Mouse (Mus musculus) stomach, postnatal 0 days (tissue): ENCODE measurements around the gene Retreg1. TPM values are rescaled to one million over a fixed set of nuclear protein-coding genes. Genes with fewer than 3 reads are reported as not detected.
A peak's percentile ranks its signal among the peaks of the same experiment; 100 is the strongest.

Source experiments
- ATAC-seq: fragments of 200-750 bp; cut with Nextera tagmentation; 2 replicates; pipeline ENCODE4 v1.8.0; 2017; ENCODE audit not compliant: low FRiP score, low TSS enrichment
- DNase-seq: peaks from one replicate; pipeline ENCODE4 v3.0.0-alpha.2; 2016; ENCODE audit warnings: low spot score
- H3K27ac ChIP-seq: fragments of 300-500 bp; sonication (generic); replicated peaks from 2 replicates; pipeline ENCODE4 v1.5.1; 2014; ENCODE audit warnings: mild to moderate bottlenecking, control low read depth
- H3K27me3 ChIP-seq: fragments of 300-500 bp; sonication (generic); 2 replicates; pipeline ENCODE4 v1.6.1; 2014; ENCODE audit warnings: low read length; ENCODE audit not compliant: control insufficient read depth, insufficient read depth
- H3K36me3 ChIP-seq: fragments of 300-500 bp; sonication (generic); 2 replicates; pipeline ENCODE4 v1.6.1; 2014; ENCODE audit warnings: low read length, mixed read lengths; ENCODE audit not compliant: control insufficient read depth, insufficient read depth
- H3K4me1 ChIP-seq: fragments of 300-500 bp; sonication (generic); replicated peaks from 2 replicates; pipeline ENCODE4 v1.6.1; 2014; ENCODE audit warnings: antibody characterized with exemption; ENCODE audit not compliant: control insufficient read depth, insufficient read depth
- H3K4me2 ChIP-seq: fragments of 300-500 bp; sonication (generic); replicated peaks from 2 replicates; pipeline ENCODE4 v1.6.1; 2014; ENCODE audit warnings: low read depth, mild to moderate bottlenecking, control low read depth, moderate library complexity
- H3K4me3 ChIP-seq: fragments of 300-500 bp; sonication (generic); 2 replicates; pipeline ENCODE4 v1.5.1; 2014; ENCODE audit warnings: low read depth, low read length, control low read depth
- H3K9ac ChIP-seq: fragments of 300-500 bp; sonication (generic); 2 replicates; pipeline ENCODE4 v1.6.1; 2014; ENCODE audit warnings: mild to moderate bottlenecking, low read length, control low read depth, mixed read lengths
- H3K9me3 ChIP-seq: fragments of 300-500 bp; sonication (generic); 2 replicates; pipeline ENCODE4 v1.6.1; 2016; ENCODE audit warnings: low read length; ENCODE audit not compliant: control insufficient read depth
- CTCF ChIP-seq: IDR thresholded peaks from 2 replicates; pipeline ENCODE4 v1.5.1; 2016; ENCODE audit warnings: antibody characterized with exemption, low read depth, mild to moderate bottlenecking, moderate library complexity
- EP300 ChIP-seq: optimal IDR thresholded peaks from 2 replicates; pipeline ENCODE3; 2016; ENCODE audit warnings: antibody characterized with exemption
- WGBS: fragments of 180-500 bp; shearing (Covaris S2); extraction: QIAGEN DNeasy Blood & Tissue Kit; methylation state at CpG from one replicate; pipeline ENCODE4 v1.1.7; 2014; 5-methylcytosine and 5-hydroxymethylcytosine counted together
- polyA plus RNA-seq: library from polyadenylated mRNA; unstranded; fragments of >200 nt; fragmentation: Nextera tagmentation; extraction: Ambion mirVana; gene quantifications from 2 replicates; pipeline ENCODE4 v1.2.1, GENCODE M21; 2015

Retreg1 gene
- polyA plus RNA-seq, 1 experiment from 2014 or later: 32.8 TPM

- H3K9me3 ChIP-seq: no peaks in the 10 kb centered on the region
- ATAC-seq: no peak
- H3K9ac ChIP-seq: no peak overlapping the region
- TF ChIP-seq CTCF (no peak), EP300 (no peak)
- H3K4me1 ChIP-seq: no peaks in the 10 kb centered on the region
- H3K4me2 ChIP-seq: no peak overlapping the region
- H3K27me3 ChIP-seq: no peaks in the 10 kb centered on the region
- no peaks in the 10 kb centered on the region for H3K36me3 ChIP-seq
- no peak for DNase-seq
- no peak overlapping the region for H3K27ac ChIP-seq
- 89% methylated on average over 7 of the region's 7 CpGs for WGBS
- H3K4me3 ChIP-seq: no peak overlapping the region
Measured at GRCm38 (mm10) chr15:25946482-25946881, 103.5 kb downstream of the Retreg1 start.

DNA sequence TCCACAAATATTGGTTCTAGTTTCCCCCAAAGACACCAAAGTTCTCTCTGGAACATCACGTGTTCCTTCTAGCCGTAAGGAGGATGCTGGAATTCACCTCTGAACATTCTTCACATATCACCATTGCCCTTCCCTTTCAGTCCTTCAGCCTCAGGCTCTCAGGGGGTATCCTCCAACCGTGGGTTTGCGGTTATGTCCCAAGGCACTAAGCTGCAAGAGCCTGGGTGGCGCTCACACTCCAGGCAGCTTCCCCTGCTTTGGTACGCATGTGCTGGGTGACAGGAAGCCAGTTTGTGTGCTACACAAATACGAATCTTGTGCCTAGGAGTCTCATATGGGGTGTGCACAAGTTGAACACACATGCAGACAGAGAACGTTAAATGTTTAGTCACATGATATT lies 104.4 kb downstream of the Retreg1 start:
- Histone ChIP-seq H3K9me3 (no peaks in the 10 kb centered on the region), H3K27me3 (no peaks in the 10 kb centered on the region), H3K36me3 (no peaks in the 10 kb centered on the region), H3K4me1 (no peaks in the 10 kb centered on the region), H3K4me3 (no peak overlapping the region), H3K9ac (no peak overlapping the region), H3K4me2 (no peak overlapping the region), H3K27ac (no peak overlapping the region)
- ATAC-seq (no peak), DNase-seq (no peak)
- 77% methylated on average over 8 of the region's 8 CpGs for WGBS
- TF ChIP-seq CTCF: no peak

DNA sequence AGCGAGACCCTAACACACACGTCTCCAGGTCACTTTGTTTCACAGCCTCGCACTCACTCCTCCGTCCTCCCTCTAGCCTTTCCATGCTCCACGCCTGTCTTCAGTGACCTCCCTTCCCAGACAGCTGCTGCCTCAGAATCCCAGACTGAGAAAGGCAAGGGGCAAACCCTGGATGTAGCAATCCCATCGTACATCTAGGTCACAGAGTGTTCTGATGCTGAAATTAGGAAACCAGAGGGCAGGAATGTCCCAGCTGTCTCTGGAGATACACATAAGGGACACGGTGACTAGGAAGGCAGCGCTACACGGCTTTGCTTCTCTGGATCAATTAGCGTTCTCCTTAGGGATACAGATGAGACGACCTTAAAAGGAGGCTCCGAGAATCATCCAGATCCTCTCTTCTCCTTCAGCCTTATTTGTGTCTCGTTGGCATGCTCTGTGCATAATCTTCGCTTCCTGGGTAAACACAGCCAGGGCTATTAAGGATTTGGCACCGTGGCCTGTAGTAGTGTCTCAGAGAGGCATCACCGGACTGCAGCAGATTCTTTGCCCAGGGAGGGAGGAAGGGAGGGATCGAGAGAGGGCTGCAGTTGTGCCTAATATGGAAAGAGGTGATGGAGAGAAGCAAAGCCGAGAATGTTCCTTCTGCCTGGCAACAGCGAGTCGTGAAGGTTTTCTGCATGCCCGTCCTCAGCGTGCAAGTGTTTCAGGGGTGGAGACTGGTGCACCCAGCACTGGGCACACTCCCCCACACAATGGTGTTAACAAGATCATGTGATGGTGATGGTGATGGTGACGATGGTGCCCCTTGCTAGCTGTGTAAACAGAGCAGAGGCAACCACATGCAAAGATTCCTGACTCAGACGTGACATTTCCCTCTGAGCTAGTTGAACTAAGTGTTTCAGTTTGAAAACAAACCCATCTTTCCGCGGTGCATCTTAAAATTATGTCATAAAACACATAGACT lies 105.6 kb downstream of the Retreg1 start:
- Histone ChIP-seq H3K4me1 (no peaks in the 10 kb centered on the region), H3K4me3 (no peak overlapping the region), H3K27ac (no peak overlapping the region), H3K4me2 (no peak overlapping the region), H3K9ac (no peak overlapping the region), H3K9me3 (no peaks in the 10 kb centered on the region), H3K36me3 (no peaks in the 10 kb centered on the region), H3K27me3 (no peaks in the 10 kb centered on the region)
- ATAC-seq: peak; percentile 36; the same call in 1 of the 2 replicates
- DNase-seq: peak; percentile 9
- no peak for TF ChIP-seq EP300
- TF ChIP-seq CTCF: no peak
- 70% methylated on average over 26 of the region's 26 CpGs for WGBS

- 74% methylated on average over 9 of the region's 9 CpGs for WGBS
- H3K9me3 ChIP-seq: no peaks in the 10 kb centered on the region
- no peak overlapping the region for H3K4me3 ChIP-seq
- TF ChIP-seq CTCF (no peak), EP300 (no peak)
- H3K9ac ChIP-seq: no peak overlapping the region
- ATAC-seq (no peak), DNase-seq (no peak)
- H3K27ac ChIP-seq: no peak overlapping the region
- H3K36me3 ChIP-seq: no peaks in the 10 kb centered on the region
- no peak overlapping the region for H3K4me2 ChIP-seq
- no peaks in the 10 kb centered on the region for H3K27me3 ChIP-seq
- H3K4me1 ChIP-seq: no peaks in the 10 kb centered on the region
Measured at GRCm38 (mm10) chr15:25949696-25950095, 106.7 kb downstream of the Retreg1 start.

DNA sequence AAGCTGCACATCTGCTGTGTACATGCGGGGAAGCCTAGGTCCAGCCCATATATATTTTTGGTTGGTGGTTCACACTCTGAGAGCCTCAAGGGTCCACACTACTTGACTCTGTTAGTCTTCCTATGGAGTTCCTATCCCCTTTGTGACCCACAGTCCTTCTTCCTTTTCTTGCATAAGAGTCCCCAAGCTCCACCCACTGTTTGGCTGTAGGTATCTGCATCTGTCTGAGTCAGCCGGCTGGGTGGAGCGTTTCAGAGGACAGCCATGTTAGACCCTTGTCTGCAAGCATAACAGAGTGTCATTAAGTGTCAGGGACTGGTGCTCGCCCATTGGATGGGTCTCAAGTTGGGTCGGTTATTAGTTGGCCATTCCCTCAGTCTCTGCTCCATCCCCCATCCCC lies 107.6 kb downstream of the Retreg1 start:
- H3K36me3 ChIP-seq: no peaks in the 10 kb centered on the region
- TF ChIP-seq CTCF (no peak), EP300 (no peak)
- WGBS: 76% methylated on average over 5 of the region's 5 CpGs
- H3K4me2 ChIP-seq: no peak overlapping the region
- H3K4me1 ChIP-seq: no peaks in the 10 kb centered on the region
- H3K27me3 ChIP-seq: no peaks in the 10 kb centered on the region
- H3K9ac ChIP-seq: no peak overlapping the region
- H3K27ac ChIP-seq: no peak overlapping the region
- H3K9me3 ChIP-seq: no peaks in the 10 kb centered on the region
- ATAC-seq (0 out of 2 replicates have a peak, but pooled peaks have one; percentile 38), DNase-seq (no peak)
- H3K4me3 ChIP-seq: no peak overlapping the region

DNA sequence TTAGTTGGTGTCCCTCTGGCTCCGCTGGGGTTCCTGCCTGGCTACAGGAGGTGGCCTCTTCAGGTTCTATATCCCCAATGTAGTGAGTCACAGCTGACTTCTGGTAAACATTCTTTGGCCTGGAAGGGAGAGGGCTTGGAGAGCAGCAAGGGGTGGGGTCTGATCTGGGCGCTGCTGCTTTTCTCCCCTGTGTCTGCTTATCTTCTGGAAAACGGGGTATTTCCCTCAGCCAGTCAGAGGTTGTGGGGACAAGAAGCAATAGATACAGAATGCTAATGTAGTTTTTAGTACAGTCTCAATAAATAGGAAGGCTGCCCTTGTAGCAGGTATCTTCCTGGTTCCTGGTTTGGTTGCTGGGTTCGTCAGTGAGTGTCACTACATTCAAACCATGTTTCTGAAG lies 108.1 kb downstream of the Retreg1 start:
- DNase-seq (no peak), ATAC-seq (no peak)
- H3K9me3 ChIP-seq: no peaks in the 10 kb centered on the region
- H3K4me3 ChIP-seq: no peak overlapping the region
- H3K9ac ChIP-seq: no peak overlapping the region
- 59% methylated on average over 4 of the region's 4 CpGs for WGBS
- no peak overlapping the region for H3K4me2 ChIP-seq
- H3K27ac ChIP-seq: no peak overlapping the region
- TF ChIP-seq EP300 (no peak), CTCF (no peak)
- H3K27me3 ChIP-seq: no peaks in the 10 kb centered on the region
- H3K36me3 ChIP-seq: no peaks in the 10 kb centered on the region
- H3K4me1 ChIP-seq: no peaks in the 10 kb centered on the region
